Mouse (Mus musculus): ENCODE data around the gene Vmp1.
A peak's percentile ranks its signal among the peaks of the same experiment; 100 is the strongest.

The Vmp1 gene

DNA sequence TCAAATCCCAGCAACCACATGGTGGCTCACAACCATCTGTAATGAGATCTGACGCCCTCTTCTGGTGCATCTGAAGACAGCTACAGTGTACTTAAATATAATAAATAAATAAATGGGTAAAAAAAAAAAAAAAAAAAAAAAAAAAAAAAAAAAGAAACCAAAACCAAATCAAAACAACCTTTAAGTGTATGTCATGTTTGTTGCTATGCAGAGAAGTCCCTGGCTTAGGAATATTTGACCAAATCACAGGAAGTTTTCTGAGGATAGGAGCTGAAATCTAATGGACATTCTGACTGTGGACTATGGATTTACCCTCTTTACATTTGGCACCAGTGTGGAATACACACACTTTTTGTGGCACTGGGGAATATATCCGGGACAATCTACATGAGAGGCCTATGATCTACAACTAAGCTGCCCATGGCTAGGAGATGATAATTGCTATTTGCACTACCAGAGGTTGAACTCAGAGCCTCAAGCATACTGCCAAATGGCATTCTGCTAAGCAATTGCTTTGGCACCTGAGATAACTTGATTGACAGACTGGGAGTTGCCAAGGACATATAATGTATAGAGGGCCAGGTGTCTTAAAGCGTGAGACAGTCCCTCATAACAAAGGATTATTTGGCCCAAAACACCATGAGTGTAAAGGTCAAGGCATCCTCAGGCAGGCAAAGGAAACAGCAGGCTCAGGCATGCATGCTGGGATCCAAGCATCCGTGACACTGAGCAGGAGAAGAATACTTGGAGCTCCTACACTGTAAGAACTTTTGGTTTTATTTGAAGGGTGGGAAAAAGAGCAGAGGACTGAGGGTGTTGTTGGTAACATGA, 84.0 kb downstream of the Vmp1 start:
- DNase-seq, result no peak

- no peak for DNase-seq
Observed at GRCm38 (mm10) chr11:86598572-86598971, 85.1 kb downstream of the Vmp1 start.

GRCm38 (mm10) chr11:86598154-86598553, 85.5 kb downstream of the Vmp1 start:
- DNase-seq, result no peak

DNA sequence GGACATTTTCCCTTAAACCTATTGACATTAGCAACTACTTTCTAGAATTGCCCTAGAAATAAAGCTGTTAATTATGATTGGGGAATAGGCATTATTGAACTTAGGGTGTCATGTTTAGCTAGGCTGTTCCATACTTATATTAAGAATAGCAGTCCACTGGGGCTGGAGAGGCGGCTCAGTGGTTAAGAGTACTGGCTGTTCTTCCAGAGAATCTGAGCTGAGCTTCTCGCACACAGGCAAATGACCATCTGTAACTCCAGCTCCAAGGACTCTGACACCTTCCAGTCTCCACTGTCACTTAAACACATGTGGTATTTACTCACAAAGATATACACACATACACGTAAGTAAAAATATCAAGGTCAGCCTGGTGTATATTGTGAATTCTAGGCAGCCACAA, 86.7 kb downstream of the Vmp1 start:
- no peak for DNase-seq

DNA sequence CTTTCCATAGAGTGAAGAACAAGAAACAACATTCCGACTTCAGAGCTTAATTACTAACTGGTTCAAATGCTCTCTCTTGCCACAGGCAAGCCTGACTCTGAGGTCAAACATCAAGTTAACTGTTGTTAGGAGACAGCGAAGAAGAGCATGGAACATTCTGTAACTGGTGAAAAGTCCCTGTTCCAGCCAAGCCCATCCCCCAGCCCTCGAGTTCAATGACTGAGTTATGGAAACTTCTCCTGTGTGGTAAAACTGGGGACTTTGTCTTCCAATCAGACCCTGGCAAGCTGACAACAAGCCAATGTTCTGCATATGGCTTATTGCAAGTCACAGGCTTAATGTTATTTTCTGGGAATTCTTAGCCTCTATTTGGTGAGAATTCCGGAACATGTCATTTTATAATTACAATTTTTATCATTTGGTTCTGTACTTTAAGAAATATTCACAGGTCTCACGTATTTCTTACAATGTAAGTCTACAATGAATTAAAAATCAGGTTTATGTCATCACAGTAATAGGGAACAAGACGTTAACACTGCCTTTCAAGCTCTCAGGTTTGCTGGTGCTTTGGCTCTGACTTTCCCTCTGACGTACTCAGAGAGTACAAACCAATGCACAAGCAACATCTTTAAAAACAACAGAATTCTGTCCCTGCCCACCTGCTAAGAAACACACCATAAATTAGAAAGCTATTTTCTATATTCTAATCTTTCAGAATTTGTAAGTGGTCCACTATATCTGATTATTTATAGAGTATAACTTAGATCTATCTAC, 87.3 kb downstream of the Vmp1 start:
- peak; percentile 86 for DNase-seq

DNA sequence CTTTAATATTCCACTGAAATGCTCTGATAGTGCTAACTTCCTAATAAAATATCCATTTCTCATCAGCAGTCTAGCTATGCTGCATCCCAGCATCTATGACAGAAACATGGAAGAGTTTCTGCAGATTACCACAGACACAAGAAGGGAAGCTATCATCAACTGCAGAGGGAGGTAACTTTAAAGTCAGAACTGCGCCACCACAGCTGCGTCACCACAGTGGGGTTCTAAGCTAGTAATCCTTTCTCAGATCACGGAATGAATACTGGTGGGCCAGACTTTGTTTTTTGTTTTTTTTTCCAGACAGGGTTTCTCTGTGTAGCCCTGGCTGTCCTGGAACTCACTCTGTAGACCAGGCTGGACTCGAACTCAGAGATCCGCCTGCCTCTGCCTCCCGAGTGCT, 88.3 kb downstream of the Vmp1 start:
- no peak for DNase-seq

GRCm38 (mm10) chr11:86594188-86594876, 89.3 kb downstream of the Vmp1 start:
- DNase-seq, result no peak

DNA sequence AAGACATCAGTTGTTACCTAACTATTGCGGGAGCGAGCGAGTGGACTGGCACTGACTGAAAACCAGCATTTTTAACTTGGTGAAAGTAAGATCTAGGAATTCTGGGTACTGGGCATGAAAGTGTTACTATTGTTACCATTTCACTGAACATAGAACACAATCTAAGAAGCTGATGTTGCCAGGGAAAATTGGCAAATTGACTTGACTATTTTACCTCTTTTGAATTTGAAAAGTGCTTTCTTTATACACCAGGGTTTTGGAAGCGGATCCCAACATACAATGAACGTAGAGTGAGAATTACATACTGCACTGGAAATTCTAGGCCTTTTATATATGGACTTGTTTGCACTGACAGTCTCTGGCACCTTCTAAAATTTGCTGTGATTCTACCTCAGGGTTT, 90.2 kb downstream of the Vmp1 start:
- no peak for DNase-seq

GRCm38 (mm10) chr11:86592993-86593392, 90.6 kb downstream of the Vmp1 start:
- peak; percentile 47 for DNase-seq

GRCm38 (mm10) chr11:86591931-86592616, 91.6 kb downstream of the Vmp1 start:
- no peak for DNase-seq

DNA sequence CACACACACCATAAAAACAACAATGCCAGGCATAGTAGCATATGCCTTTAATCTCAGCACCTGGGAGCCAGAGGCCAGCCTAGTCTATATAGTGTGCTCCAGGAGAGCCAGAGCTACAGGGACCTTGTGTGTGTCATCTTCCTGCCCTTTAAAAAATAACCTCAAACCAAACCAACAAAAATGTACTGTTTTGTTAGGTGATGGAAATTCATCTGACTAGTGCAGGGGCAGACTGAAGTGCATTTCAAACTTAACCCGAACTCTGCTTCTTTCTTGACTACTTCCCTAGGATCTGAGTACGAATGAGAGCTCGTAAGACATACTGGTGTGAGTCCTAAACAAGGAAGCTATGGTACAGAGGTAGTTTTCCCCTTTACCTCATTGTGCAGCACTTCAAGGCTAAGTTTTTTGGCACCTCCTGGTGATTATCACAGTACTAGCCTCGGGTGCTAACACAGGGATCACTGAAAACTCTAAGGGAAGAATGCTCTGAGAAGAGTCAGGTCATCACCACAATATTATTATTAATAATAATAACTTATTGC, 92.3 kb downstream of the Vmp1 start:
- DNase-seq, result no peak

- DNase-seq, result no peak
Observed at GRCm38 (mm10) chr11:86590579-86590978, 93.1 kb downstream of the Vmp1 start.

DNA sequence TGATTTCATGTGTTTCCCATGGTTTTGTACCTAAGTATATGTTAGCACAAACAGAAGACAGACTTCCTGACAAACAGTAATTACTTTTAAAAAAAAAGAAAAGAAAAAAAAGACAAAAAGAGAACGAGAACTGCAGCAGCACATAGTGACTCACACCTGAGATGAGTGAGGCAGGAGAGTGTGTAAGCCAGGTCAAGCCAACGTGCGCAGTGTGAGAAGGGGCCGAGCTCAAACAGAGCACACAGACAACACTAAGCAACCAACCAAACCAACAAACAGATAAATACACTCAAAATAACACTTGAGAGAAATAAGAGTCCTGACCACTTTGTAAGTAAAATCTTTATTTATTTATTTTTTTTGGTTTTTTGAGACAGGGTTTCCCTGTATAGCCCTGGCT, 93.6 kb downstream of the Vmp1 start:
- DNase-seq, result no peak

DNA sequence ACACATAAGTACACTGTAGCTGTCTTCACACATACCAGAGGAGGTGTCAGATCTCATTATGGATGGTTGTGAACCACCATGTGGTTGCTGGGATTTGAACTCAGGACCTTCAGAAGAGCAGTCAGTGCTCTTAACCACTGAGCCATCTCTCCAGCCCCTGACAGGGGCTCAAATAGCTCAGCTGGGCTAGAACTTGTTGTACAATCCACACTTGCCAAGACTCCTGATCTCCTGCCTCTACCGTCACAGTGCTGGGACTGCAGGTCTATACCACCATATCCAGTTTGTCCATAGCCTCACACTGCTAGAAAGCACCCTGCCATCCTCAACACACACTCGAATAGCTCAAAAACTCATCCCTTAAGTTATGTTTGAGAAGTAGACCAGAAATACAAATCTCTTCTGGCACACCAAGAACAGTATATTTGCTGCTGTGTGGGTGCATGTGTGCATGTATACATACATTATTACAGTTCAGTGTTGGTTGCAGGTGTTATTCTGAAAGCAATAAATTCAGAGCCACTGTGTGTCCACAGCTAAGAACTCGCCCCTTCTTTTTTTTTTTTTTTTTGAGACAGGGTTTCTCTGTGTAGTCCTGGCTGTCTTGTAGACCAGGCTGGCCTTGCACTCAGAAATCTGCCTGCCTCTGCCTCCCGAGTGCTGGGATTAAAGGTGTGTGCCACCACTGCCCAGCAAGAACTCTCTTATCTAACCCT, 94.9 kb downstream of the Vmp1 start:
- no peak for DNase-seq

DNA sequence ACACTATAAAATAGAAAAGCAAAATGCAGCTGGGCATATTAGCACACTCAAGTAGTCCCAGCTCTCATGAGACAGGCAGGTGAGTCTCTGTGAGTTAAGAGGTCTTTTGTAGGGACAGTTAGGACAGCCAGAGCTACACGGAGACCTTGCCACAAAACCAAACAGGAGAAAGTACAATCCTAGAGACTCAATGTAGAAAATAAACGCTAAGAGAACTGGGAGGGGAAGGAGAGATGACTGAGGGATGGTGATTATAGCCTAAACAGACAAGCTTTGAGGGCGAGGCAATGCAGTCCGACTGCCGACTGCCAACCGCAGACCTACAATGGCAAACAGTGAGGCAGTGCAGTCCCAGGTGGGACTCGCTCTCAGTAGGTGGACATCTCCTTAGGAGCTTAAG, 95.8 kb downstream of the Vmp1 start:
- no peak for DNase-seq

GRCm38 (mm10) chr11:86586868-86587792, 96.5 kb downstream of the Vmp1 start:
- DNase-seq, result peak; percentile 84

GRCm38 (mm10) chr11:86586177-86586867, 97.3 kb downstream of the Vmp1 start:
- peak; percentile 45 for DNase-seq

- no peak for DNase-seq
Observed at GRCm38 (mm10) chr11:86585598-86585984, 98.0 kb downstream of the Vmp1 start.

DNA sequence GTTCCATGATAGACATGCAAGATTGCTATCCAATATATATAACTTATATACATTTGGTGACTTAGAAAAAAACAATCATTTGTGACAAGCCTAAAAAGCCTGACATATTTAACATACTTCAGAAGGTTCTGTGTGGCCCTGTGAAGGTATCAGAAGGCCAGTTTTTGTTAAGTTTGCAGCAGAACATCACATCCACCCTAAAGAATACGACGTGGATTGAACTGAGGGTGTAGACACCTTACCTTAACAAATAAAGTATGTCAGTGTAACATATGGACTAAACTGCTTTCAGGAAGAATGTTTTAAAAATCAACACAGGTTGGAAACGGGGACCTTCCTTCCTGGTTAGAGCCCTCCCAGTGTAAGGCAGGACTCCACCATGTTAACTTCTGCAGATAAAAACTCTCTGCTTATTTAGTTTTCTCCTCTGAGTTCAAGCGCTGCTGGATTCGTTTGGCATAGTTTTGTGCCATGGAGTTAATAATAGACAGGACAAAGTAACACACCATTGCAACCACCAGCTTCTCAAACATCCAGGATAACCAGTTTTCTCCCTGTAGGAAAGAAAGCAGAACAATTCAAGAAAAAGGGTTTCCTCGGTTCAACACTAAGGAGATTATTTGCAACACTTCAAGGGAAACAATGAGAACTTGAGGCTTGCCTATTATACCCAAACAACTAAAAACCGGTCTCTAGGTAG, 98.6 kb downstream of the Vmp1 start:
- no peak for DNase-seq

Measured in lung, postnatal 10 days (tissue).